Mouse (Mus musculus) MN1 (cell line): ENCODE data around the gene Dcp1b.

Experiments used
- DNase-seq: peaks from one replicate; pipeline ENCODE4 v3.0.0-alpha.2; 2016; ENCODE audit warnings: low spot score

The Dcp1b gene

DNA sequence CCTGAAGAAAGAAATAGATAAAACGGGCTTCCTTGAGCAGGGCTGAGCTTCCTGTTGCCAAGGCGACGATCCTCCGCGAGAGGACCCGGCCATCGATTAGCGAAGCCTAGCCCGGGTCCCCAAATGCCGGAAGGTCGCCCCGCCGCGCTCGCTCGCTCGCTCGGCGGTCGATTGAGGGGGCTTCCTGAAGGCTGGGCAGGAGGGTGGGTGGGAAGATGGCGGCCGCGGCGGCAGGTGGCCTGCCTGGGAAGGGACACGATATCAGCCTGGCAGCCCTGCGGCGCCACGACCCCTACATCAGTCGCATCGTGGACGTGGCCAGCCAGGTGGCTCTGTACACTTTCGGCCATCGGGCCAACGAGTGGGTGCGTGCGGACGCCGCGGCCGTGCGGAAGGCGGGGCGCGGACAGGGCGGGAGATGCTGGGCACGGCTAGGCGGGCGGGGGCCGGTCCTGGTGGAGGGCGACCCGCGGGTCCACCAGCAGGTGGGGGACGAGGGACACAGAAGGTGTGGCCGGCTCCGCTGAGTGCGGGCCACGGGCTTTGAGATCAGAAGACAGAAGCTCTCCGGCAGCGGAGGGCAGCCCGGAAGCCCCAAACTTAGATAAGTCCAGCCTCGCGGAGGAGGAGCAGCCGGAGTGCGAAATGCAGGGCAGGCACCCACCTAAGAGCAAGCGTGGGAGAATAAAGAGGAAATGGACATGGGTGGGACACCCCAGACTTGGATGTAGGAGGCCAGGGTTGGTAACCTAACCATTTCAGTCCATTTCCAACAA, at the start of gene Dcp1b:
Gene Dcp1b (plus strand): TSS at position 176 of the 776 bp plus-strand sequence.
- DNase-seq = peak; percentile 94

GRCm38 (mm10) chr6:119126991-119127390, 48.1 kb upstream of the Dcp1b start:
- no peak for DNase-seq

DNA sequence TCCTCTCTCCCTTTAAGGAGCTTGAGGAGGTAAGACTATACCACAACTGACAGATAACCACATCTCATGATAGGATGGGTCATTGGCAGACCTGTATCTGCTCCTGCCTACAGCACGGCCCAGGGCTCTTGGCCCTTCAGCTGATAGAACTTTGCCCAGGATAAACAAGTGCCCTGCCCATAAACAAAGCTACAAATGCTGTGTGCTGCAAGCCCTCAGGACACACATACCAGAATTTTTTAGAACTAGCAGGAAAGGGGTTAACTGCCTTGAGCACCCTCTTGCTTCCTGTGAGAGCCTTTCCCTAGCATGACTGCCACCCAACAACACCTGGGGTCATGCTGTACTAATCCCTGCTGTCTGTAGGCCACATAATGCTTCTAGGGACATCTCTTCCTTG, 47.0 kb upstream of the Dcp1b start:
- no peak for DNase-seq

GRCm38 (mm10) chr6:119128521-119128920, 46.5 kb upstream of the Dcp1b start:
- no peak for DNase-seq

GRCm38 (mm10) chr6:119129664-119130063, 45.4 kb upstream of the Dcp1b start:
- DNase-seq = peak; percentile 46

DNA sequence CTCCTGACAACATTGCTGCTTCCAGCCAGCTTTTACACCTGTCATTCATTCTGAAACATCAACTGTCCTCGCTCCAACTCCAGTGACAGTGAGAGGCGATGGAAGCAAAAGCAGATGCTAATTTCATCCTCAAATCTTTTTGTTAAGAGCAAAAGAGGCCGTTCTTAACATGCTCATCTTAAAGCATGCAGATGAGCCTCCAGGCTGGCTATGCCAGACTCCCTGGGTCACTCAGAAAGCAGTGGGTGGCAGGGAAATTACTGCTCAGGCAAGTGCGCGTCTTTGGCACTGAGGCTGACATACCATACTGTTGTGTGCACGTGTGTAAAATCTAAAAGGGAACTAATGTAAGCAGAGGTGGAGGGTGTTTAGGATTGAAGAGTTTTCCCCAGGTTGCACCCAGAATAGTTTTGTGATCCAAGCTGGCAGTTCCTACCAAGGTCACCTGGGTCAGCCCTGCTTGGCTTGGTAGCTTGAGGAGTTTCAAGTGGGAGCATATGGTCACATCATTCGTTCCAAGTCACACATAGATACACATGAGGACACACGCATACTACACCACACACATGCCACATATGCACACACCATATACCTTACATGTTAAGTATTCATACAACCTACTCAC, 42.8 kb upstream of the Dcp1b start:
- no peak for DNase-seq

GRCm38 (mm10) chr6:119132863-119133262, 42.2 kb upstream of the Dcp1b start:
- no peak for DNase-seq

GRCm38 (mm10) chr6:119137768-119138167, 37.3 kb upstream of the Dcp1b start:
- no peak for DNase-seq

DNA sequence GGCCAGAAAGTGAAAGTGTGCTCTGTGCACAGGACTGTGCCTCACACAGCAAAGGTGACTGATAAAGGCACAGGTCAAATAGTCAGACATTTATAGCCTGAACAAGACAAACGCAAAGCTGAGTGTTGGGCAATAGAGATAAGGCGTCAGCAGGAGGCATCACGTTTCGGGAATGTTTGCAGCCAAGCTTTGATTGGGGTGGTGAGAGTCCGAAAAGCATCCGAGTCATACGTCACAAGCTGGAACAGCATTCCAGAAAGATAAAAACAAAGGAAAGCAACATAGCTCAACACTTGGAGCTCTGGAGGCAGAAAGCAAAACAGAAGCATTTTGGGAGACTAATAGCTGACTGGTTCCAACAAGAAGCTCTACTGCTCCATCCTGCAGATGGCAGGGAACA, 35.5 kb upstream of the Dcp1b start:
- DNase-seq = no peak

DNA sequence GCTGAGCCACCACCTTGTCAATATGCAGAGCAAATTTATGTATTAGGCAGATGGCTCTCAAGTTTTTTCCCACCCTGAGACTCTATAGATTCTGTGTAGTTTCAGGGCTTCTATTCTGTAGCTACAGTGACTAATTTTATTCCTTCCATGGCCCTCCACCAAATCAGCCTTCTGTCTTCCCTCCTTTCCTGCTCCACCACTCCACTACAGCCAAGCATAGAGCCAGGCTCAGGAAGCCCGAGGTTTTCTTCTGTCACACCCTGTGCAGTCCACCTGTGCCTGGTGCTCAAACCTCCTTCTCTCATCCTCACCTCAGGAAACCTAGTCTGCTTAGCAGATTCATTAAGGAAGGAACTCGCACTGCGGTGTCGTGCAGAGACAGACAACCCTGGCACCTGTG, 29.9 kb upstream of the Dcp1b start:
- DNase-seq = no peak

DNA sequence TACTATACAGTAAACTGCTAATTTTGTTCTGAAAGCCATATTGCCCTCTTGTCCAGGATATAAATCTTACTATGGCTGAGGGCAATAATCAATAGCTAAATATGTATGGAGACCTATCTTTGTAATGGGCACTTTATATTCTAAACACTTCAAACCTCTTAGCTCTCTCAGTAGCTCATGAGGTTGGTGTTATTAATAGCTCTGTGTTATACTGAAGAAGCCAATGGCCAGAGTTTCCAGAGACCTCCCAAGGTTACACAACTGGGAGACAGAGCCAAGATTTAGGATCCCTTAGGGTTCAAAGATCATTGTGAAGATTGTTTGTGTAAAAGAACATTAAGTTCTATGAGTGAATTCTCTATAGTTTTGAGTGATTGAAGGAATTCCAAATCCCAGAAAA, 9.4 kb upstream of the Dcp1b start:
- no peak for DNase-seq

GRCm38 (mm10) chr6:119174307-119175074, 562 bp upstream of the Dcp1b start:
- no peak for DNase-seq

DNA sequence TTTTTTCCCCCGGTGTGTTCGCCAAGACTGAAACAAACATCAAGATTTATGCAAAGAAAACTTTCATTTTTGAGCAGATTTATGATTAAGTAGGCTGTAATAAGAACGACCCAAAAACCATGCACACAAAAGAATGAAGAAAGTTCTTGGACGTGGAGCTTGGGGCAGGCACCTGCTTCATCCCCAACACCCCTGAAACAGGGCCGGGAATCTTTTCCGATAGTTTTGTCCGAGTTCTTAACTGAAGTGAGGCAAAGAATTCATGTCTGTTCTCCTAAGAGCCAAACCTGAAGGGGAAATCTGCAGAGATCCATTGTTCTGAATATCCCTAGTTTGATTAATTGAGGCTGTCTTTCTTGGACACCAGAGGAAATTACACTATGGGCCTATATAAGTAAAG, 1.1 kb downstream of the Dcp1b start:
- DNase-seq = peak; percentile 15

GRCm38 (mm10) chr6:119177101-119177500, 2.0 kb downstream of the Dcp1b start:
- no peak for DNase-seq

- no peak for DNase-seq
Observed at GRCm38 (mm10) chr6:119180188-119180587, 5.1 kb downstream of the Dcp1b start.

- DNase-seq = no peak
Observed at GRCm38 (mm10) chr6:119182211-119182610, 7.2 kb downstream of the Dcp1b start.

- no peak for DNase-seq
Observed at GRCm38 (mm10) chr6:119183781-119184180, 8.7 kb downstream of the Dcp1b start.

- peak; percentile 36 for DNase-seq
Observed at GRCm38 (mm10) chr6:119186658-119187057, 11.6 kb downstream of the Dcp1b start.

DNA sequence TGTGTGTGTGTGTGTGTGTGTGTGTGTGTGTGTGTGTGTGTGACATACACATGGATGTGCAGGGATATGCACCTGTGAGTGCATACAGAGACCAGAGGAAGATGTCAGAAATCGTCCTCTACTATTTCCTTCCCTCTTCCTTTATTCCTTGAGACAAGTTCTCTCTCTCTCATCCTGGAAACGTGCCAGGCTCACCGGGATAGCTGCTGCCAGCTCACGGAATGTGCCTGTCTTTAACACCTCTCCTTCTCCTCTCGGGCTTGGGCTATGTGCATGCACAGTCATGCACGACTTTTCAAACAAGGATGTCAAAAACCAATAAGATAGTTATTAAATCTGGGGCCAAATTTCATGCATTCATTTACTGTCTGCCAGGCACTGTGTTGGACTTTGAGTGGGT, 12.6 kb downstream of the Dcp1b start:
- no peak for DNase-seq

DNA sequence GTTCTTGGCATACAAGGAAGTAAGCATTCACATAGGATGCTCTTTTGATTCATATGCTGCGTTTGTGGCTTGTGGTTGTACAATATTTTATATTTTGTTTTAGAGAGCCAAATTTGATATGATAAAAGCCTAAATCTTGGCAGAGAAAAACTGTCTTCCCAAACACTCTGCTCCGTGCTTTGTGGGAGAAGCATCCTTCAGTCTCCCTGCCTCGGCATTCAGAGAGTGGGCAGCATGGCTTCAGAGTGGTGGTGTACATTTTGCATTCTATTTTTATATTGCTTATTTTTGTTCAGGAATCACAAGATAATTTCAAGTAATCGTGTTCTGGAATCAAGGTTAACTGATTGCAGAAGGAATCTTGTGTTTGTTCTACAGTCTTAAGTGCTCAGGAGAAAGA, 16.4 kb downstream of the Dcp1b start:
- no peak for DNase-seq

- no peak for DNase-seq
Observed at GRCm38 (mm10) chr6:119193571-119194154, 18.6 kb downstream of the Dcp1b start.

DNA sequence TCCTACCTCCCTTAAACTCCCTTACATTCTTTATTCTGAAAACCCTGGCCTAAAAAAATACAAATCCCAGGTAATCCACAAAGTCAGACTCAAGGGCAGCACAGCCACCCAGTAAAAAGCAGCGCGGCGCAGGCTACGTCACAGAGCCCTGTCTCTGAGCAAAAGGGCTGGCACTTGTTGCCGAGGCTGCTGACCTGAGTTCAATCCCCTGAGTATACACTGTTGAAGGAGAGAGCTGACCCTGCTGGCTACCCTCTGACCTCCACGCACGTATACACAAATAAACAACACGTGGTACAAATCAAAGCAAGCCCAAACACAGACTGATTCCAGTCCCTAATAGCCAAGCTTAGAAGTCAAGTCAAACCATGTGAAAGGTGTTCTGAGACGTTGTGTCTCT, 19.1 kb downstream of the Dcp1b start:
- DNase-seq = no peak

- DNase-seq = no peak
Observed at GRCm38 (mm10) chr6:119194601-119195000, 19.5 kb downstream of the Dcp1b start.
